Mouse (Mus musculus) limb, embryonic 11.5 days (tissue): ENCODE measurements around the gene Tnrc6a. TPM values are rescaled to one million over a fixed set of nuclear protein-coding genes. Genes with fewer than 3 reads are reported as not detected.

Experiments used
- ATAC-seq: fragments of 200-750 bp; cut with Nextera tagmentation; 2 replicates; pipeline ENCODE4 v1.8.0; 2017; ENCODE audit warnings: low read depth; ENCODE audit not compliant: insufficient number of reproducible peaks, low FRiP score, low TSS enrichment
- DNase-seq: peaks from one replicate; pipeline ENCODE4 v3.0.0-alpha.2; 2015; ENCODE audit warnings: low spot score
- H3K27ac ChIP-seq: fragments of 300-500 bp; sonication (generic); replicated peaks from 2 replicates; pipeline ENCODE4 v1.5.1; 2014; ENCODE audit warnings: low read depth, mild to moderate bottlenecking, low read length
- H3K27me3 ChIP-seq: fragments of 300-500 bp; sonication (generic); 2 replicates; pipeline ENCODE4 v1.6.1; 2014; ENCODE audit warnings: mild to moderate bottlenecking, low read length, mixed read lengths; ENCODE audit not compliant: control insufficient read depth, insufficient read depth
- H3K36me3 ChIP-seq: fragments of 300-500 bp; sonication (generic); 2 replicates; pipeline ENCODE4 v1.6.1; 2014; ENCODE audit warnings: mild to moderate bottlenecking, low read length, moderate library complexity, mixed read lengths; ENCODE audit not compliant: control insufficient read depth, insufficient read depth
- H3K4me1 ChIP-seq: fragments of 300-500 bp; sonication (generic); 2 replicates; pipeline ENCODE4 v1.6.1; 2014; ENCODE audit warnings: low read length, mixed read lengths; ENCODE audit not compliant: control insufficient read depth, insufficient read depth
- H3K4me2 ChIP-seq: fragments of 300-500 bp; sonication (generic); 2 replicates; pipeline ENCODE4 v1.6.1; 2014; ENCODE audit warnings: low read depth, mild to moderate bottlenecking, moderate library complexity; ENCODE audit not compliant: severe bottlenecking
- H3K4me3 ChIP-seq: fragments of 300-500 bp; sonication (generic); 2 replicates; pipeline ENCODE4 v1.5.1; 2014; ENCODE audit warnings: low read depth, low read length
- H3K9ac ChIP-seq: fragments of 300-500 bp; sonication (generic); 2 replicates; pipeline ENCODE4 v1.6.1; 2014; ENCODE audit warnings: mild to moderate bottlenecking, low read length
- H3K9me3 ChIP-seq: fragments of 300-500 bp; sonication (generic); 2 replicates; pipeline ENCODE4 v1.6.1; 2016; ENCODE audit warnings: low read length; ENCODE audit not compliant: control insufficient read depth
- WGBS: fragments of 180-500 bp; shearing (Covaris S2); extraction: QIAGEN DNeasy Blood & Tissue Kit; methylation state at CpG from one replicate; pipeline ENCODE4 v1.1.7; 2014; 5-methylcytosine and 5-hydroxymethylcytosine counted together
- polyA plus RNA-seq: library from polyadenylated mRNA; unstranded; fragments of >200 nt; fragmentation: Nextera tagmentation; extraction: Ambion mirVana; gene quantifications from 2 replicates; pipeline ENCODE4 v1.2.1, GENCODE M21; 2014

Tnrc6a gene
- polyA plus RNA-seq, 1 experiment from 2014 or later, result 70.0 TPM

GRCm38 (mm10) chr7:123129061-123129460 is 5.4 kb downstream of the Tnrc6a start:
- no peak overlapping the region for H3K4me3 ChIP-seq
- H3K4me2 ChIP-seq, result no peak overlapping the region
- no peaks in the 10 kb centered on the region for H3K36me3 ChIP-seq
- no peaks in the 10 kb centered on the region for H3K9me3 ChIP-seq
- DNase-seq (no peak), ATAC-seq (no peak)
- H3K9ac ChIP-seq, result no peak overlapping the region
- WGBS, result 92% methylated on average over 2 of the region's 2 CpGs
- H3K27ac ChIP-seq, result no peak overlapping the region
- no peaks in the 10 kb centered on the region for H3K27me3 ChIP-seq
- H3K4me1 ChIP-seq, result 0 out of 2 replicates have a peak, but pooled peaks cover 2% of the 10 kb centered on the region

GRCm38 (mm10) chr7:123130198-123130597 is 6.5 kb downstream of the Tnrc6a start:
- Histone ChIP-seq H3K9ac (no peak overlapping the region), H3K27me3 (no peaks in the 10 kb centered on the region), H3K4me3 (no peak overlapping the region), H3K36me3 (no peaks in the 10 kb centered on the region), H3K4me2 (no peak overlapping the region), H3K4me1 (peaks cover 9% of the 10 kb centered on the region), H3K9me3 (no peaks in the 10 kb centered on the region), H3K27ac (no peak overlapping the region)
- ATAC-seq (no peak), DNase-seq (no peak)
- whole genome bisulfite sequencing, result 54% methylated on average over 2 of the region's 2 CpGs

DNA sequence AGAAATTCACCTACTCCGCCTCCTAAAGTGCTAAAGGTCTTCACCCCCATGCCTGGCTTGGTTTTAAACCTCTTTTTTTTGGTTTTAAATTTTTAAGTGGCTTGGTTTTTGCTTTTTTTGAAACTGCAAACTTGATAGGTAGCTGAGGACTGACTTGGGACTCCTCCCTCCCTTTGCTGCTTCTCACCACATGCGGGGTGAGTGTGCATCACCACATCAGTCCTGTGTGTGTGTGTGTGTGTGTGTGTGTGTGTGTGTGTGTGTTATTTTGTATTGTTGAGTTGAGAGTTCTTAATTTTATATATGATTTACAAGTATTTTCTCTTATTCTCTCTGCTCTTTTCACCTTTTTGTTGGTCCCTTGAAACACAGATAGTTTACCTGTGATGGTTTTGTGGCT is 8.7 kb downstream of the Tnrc6a start:
- no peak overlapping the region for H3K4me3 ChIP-seq
- 0 out of 2 replicates have a peak, but pooled peaks cover 2% of the 10 kb centered on the region for H3K36me3 ChIP-seq
- H3K4me1 ChIP-seq, result peaks cover 9% of the 10 kb centered on the region
- H3K27me3 ChIP-seq, result no peaks in the 10 kb centered on the region
- WGBS, result 88% methylated on average over 2 of the region's 2 CpGs
- ATAC-seq (no peak), DNase-seq (no peak)
- no peak overlapping the region for H3K4me2 ChIP-seq
- no peaks in the 10 kb centered on the region for H3K9me3 ChIP-seq
- no peak overlapping the region for H3K9ac ChIP-seq
- H3K27ac ChIP-seq, result no peak overlapping the region

- 11% methylated on average over 2 of the region's 2 CpGs for WGBS
- DNase-seq (no peak), ATAC-seq (no peak)
- H3K27me3 ChIP-seq, result no peaks in the 10 kb centered on the region
- no peaks in the 10 kb centered on the region for H3K9me3 ChIP-seq
- peaks cover 5% of the 10 kb centered on the region; the same call in 1 of the 2 replicates for H3K36me3 ChIP-seq
- no peak overlapping the region for H3K27ac ChIP-seq
- no peak overlapping the region for H3K4me3 ChIP-seq
- no peak overlapping the region for H3K4me2 ChIP-seq
- no peak overlapping the region for H3K9ac ChIP-seq
- H3K4me1 ChIP-seq, result peaks cover 9% of the 10 kb centered on the region
Observed at GRCm38 (mm10) chr7:123134876-123135275, 11.2 kb downstream of the Tnrc6a start.

GRCm38 (mm10) chr7:123135655-123136054 is 12.0 kb downstream of the Tnrc6a start:
- Histone ChIP-seq H3K27ac (no peak overlapping the region), H3K4me3 (no peak overlapping the region), H3K27me3 (no peaks in the 10 kb centered on the region), H3K9me3 (no peaks in the 10 kb centered on the region), H3K4me1 (peaks cover 9% of the 10 kb centered on the region), H3K36me3 (peaks cover 5% of the 10 kb centered on the region; the same call in 1 of the 2 replicates), H3K4me2 (no peak overlapping the region), H3K9ac (no peak overlapping the region)
- no peak for DNase-seq
- ATAC-seq, result no peak
- WGBS, result 87% methylated on average over 3 of the region's 3 CpGs

DNA sequence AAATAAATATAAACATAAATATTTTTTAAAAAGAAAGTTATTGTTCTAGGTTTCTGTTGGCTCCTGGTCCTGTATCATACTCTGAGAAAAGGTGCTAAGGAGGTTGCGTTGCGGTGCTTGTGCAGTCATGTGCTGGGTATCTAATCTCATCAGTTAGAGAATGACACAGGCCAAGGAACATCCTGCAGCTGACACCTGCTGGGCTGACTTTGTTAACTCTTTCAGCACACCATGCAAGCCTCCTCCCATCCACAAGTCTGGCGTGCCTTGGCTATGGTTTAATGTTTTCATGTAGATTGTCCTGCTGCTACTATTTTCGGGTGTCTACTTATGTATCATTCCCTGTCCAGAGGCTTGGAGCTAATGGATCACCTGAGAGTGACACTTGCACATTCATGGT is 14.3 kb downstream of the Tnrc6a start:
- 97% methylated on average over 4 of the region's 4 CpGs for WGBS
- no peaks in the 10 kb centered on the region for H3K9me3 ChIP-seq
- no peaks in the 10 kb centered on the region for H3K27me3 ChIP-seq
- ATAC-seq (no peak), DNase-seq (no peak)
- no peak overlapping the region for H3K9ac ChIP-seq
- peaks cover 9% of the 10 kb centered on the region for H3K4me1 ChIP-seq
- peaks cover 5% of the 10 kb centered on the region; the same call in 1 of the 2 replicates for H3K36me3 ChIP-seq
- no peak overlapping the region for H3K4me3 ChIP-seq
- H3K27ac ChIP-seq, result no peak overlapping the region
- no peak overlapping the region for H3K4me2 ChIP-seq

GRCm38 (mm10) chr7:123146141-123146846 is 22.6 kb downstream of the Tnrc6a start:
- DNase-seq (no peak), ATAC-seq (no peak)
- Histone ChIP-seq H3K9me3 (no peaks in the 10 kb centered on the region), H3K4me3 (no peak overlapping the region), H3K27me3 (no peaks in the 10 kb centered on the region), H3K36me3 (peaks cover 3% of the 10 kb centered on the region; the same call in 1 of the 2 replicates), H3K4me2 (no peak overlapping the region), H3K4me1 (no peaks in the 10 kb centered on the region), H3K27ac (no peak overlapping the region), H3K9ac (no peak overlapping the region)
- 88% methylated on average over 10 of the region's 10 CpGs for WGBS

- ATAC-seq, result no peak
- Histone ChIP-seq H3K27me3 (no peaks in the 10 kb centered on the region), H3K4me1 (no peaks in the 10 kb centered on the region), H3K4me2 (no peak overlapping the region), H3K9ac (no peak overlapping the region), H3K27ac (no peak overlapping the region), H3K9me3 (no peaks in the 10 kb centered on the region), H3K4me3 (no peak overlapping the region), H3K36me3 (peaks cover 3% of the 10 kb centered on the region; the same call in 1 of the 2 replicates)
- DNase-seq, result no peak
- WGBS, result 98% methylated on average over 2 of the region's 2 CpGs
Observed at GRCm38 (mm10) chr7:123147787-123148186, 24.1 kb downstream of the Tnrc6a start.

GRCm38 (mm10) chr7:123148935-123149334 is 25.2 kb downstream of the Tnrc6a start:
- Histone ChIP-seq H3K9ac (no peak overlapping the region), H3K27me3 (no peaks in the 10 kb centered on the region), H3K9me3 (no peaks in the 10 kb centered on the region), H3K4me1 (no peaks in the 10 kb centered on the region), H3K4me3 (no peak overlapping the region), H3K27ac (no peak overlapping the region), H3K36me3 (peaks cover 9% of the 10 kb centered on the region), H3K4me2 (no peak overlapping the region)
- no peak for ATAC-seq
- WGBS, result 88% methylated on average over 9 of the region's 9 CpGs
- DNase-seq, result no peak
